Mouse (Mus musculus) adrenal gland, adult 8-10 months (tissue): ENCODE results near the gene Ttc25. TPM values are rescaled to one million over a fixed set of nuclear protein-coding genes. Genes with fewer than 3 reads are reported as not detected.
A peak's percentile ranks its signal among the peaks of the same experiment; 100 is the strongest.
"Not testable (repeated sequence)": the region's sequence is repeated elsewhere in the genome, so short reads cannot be mapped to it uniquely, and the experiment has no call there.

ENCODE experiments used
- DNase-seq: peaks from one replicate; pipeline ENCODE4 v3.0.0; 2022
- total RNA-seq, 4 experiments: library from RNA; stranded (reverse); gene quantifications; 2 replicates each; pipeline ENCODE4 v1.2.4; 2022

The Ttc25 gene
- total RNA-seq, 4 experiments from 2014 or later = 4.4 to 6.4 (median 5.4) TPM

DNA sequence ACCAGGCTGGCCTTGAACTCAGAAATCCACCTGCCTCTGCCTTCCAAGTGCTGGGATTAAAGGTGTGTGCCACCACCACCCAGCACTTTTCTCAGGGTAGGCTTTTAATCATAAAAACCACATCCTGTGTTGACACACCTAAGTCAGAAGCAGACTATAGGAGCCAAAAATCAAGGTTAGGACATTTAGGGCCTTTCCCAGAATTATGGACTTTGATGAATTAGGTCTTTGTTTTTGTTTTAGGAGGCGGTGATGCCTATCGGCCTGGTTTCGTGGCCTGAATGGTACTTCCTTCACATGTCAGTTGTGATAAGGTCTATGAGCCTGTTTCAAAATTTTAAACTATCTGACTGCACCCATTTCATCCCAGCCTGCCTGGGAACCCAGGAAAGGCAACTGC lies 28.8 kb downstream of the Ttc25 start:
- no peak for DNase-seq

DNA sequence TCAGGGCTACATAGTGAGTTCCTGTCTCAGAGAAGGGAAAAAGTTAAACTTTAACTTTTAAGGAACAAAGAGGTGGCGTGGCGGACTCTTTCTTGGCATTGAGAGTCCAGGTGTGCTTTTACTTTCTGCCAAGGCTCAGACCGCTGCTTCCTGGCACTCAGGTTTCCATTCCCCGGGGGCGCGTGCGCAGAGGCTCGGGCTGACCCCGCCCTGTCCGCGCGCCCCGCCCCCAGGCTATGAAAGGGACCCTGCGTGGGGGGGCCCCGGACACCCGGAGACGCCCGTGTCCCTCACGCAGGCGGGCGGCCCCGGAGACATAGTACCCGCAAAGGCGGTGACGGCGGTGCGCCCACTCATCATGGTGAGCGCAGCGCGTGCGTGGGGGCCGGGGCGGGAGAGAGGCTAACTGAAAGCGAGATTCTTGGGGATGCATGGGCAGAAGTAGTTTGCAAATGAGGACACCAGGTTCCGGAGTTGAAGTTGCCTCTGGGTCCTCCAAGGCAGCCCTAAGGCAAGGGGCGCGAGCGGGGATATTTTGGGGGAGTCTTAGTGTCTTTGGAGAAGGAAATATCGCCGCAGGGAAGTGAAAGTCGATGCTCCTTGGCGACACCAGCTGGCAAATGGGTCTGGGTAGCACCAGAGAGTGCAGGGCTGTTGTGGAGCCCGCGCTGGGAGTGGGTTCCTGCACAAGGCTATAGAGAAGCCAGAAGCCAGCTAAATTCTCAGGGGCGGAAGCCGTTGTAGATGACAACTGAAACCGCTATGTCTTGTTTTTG lies 29.5 kb downstream of the Ttc25 start, which contains the start of gene Cnp:
Gene Cnp (plus strand): TSS at position 197 of the 776 bp plus-strand sequence.
- DNase-seq = peak; percentile 67

DNA sequence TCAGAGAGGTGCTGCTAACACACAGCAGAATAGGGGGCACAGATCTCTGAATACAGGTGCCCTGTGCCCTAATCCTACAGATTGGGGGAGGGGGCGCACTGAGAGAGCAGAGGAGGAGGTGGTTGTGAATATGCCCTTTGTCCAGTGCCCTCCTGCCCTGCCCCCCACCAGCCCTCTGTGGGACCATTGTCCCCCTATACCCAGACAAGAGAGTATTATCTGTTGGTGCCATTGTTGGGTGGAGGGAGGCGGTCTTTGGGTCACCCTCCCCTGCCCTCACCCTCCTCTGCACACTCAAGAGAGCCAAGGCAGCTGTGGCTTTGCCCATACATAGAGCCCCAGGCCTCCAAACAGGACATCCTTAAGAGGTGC lies 30.1 kb downstream of the Ttc25 start:
- DNase-seq = no peak

DNA sequence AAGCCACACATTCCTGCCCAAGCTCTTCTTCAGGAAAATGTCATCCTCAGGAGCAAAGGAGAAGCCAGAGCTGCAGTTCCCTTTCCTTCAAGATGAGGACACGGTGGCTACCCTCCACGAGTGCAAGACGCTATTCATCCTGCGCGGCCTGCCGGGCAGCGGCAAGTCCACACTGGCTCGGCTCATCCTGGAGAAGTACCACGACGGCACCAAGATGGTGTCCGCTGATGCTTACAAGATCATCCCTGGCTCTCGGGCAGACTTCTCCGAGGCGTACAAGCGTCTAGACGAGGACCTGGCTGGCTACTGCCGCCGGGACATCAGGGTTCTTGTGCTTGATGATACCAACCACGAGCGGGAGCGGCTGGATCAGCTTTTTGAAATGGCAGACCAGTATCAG lies 30.8 kb downstream of the Ttc25 start:
- DNase-seq = no peak

DNA sequence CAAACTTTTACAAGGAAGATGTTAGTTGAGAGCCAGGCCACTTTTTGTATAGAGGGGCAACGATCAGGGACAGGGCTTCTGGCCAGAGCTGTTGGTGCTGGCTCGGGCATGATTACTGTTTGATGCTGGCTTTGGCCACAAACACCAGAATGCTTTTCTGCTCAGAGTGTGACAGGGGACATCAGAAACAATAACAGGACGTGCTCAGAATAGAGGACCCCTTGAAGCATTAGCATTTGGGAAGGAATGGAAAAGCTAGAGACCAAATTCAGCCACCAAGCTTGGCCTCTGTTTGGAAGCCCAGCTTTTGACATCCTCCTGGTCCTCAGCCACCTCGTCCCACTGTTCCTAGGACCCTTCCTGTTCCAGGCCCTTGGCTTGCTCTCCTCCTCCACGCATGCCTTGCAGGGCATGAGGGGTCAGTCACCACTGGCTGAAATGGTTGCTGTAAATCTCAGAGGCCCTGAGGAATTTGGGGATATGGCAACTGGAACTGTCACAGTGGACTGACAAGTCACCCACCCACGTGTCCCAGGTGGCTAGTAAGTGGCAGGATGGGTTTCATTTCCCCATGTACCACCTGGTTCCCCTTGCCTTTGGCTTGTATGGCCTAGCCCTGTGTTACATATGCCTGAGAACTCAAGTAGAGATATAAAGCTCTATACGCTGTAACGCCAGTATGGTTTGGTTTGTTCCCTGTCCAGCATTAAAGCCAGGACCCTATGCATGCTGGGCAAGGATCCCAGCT lies 32.6 kb downstream of the Ttc25 start:
- DNase-seq = no peak

DNA sequence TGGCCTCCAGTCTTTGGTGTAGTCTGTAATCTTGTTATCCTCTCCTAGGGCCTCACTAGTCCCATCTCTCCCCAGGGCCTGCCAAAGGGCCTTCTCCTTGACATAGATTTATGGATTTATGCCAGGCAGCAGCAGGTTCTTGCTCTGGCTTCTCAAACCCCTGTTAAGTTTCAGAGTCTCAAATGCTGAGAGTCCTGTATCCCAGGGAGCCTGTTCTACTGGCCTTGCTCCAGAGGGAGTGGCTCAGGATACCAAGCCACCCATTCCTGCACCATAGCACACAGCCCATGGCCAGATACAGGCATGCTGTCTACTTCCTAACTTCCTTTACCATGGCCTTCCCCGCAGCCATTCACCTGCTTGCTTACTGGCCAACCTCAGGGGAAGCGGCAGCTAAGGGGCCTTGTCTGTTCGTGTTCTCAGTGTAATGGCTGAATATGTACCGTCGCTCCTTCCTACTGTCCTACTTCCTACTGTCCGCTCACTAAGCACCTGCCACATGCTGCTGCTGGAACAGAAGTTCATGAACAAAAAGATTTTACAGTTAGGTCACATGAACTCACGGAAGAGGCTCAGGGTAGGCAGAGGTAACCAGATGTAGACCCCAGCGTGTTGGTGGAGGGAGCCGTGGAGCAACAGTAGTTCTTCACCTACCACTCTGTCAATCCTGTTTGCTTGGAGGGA lies 33.9 kb downstream of the Ttc25 start:
- no peak for DNase-seq

DNA sequence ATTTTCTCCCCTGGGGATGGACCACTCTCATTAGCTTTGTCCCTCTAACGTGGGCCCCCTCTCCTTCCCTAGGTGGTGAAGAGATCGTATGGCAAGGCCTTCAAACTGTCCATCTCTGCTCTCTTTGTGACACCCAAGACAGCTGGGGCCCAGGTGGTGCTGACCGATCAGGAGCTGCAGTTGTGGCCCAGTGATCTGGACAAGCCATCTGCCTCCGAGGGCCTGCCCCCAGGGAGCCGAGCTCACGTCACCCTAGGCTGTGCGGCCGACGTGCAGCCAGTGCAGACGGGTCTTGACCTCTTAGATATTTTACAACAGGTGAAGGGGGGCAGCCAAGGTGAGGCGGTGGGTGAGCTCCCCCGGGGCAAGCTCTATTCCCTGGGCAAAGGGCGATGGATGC lies 34.9 kb downstream of the Ttc25 start:
- DNase-seq = no peak

DNA sequence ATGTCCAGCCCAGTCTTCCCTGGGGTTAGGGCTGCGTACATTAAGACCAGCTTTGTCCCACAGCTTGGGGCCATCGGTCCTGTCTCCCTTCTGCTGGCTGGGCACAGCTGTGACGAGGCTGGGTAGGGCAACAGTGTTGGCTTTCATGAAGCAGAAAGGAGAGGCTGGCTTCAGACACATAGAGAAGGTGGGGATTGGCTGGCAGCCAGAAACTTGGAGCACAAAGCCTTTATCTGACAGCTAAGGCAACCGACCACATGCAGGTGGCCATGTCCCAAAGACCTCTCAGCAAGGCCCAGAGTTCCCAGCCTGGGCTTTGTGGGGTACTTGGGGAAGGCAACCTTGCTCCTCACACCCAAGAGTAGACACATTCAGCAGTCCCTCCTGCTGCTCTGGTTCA lies 36.3 kb downstream of the Ttc25 start:
- DNase-seq = no peak

DNA sequence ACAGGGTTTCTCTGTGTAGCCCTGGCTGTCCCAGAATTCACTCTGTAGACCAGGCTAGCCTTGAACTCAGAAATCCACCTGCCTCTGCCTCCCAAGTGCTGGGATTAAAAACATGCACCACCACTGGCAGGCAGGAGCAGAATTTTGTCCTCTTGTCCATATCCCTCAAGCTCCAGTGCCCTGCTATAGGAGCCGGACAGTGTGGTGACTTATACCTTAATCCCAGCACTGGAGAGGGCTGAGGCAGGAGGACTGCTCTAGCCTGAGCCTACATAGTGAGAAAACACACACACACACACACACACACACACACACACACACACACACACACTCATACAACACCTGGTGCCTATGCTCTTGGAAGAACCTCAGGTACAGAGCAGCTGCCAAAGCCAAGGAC lies 37.0 kb downstream of the Ttc25 start:
- not testable (repeated sequence) for DNase-seq

DNA sequence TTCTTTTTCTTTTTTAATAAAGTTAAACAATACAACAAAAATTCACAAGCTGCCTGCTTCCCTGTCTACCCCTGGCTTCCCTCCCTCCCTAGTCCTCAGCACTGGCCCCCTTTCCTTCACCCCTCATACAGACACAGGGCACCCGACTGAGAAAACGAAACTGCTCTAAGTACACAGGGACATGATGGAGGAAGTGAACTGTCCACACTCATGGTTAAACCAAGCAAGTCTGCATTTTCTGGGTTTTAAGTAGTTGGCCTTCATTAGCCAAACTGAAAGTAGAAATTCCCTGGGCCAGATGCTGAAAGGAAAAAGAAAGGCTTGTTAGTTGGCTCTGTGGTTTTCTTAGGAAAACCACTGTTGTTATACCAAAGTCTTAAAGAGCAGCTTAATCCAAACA lies 37.4 kb downstream of the Ttc25 start:
- no peak for DNase-seq

DNA sequence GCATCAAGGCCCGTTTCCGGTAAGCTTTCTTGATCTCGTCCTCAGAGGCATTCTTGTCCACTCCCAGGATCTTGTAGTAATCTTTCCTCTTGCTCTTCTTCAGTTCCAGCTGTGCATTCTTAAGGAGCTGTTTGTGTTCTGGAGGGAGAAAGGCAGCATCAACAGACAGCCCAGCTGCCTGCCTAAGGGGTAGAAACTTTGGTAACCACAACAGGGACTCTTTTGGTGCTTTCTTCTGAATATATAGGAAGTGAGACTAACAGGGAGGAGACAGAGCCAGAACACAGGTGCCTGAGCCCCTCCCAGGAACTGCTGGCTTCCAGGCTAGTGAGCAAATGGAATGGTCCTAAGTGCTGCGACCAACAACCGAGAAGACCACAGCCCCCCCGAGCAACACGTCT lies 39.2 kb downstream of the Ttc25 start:
- DNase-seq = no peak

DNA sequence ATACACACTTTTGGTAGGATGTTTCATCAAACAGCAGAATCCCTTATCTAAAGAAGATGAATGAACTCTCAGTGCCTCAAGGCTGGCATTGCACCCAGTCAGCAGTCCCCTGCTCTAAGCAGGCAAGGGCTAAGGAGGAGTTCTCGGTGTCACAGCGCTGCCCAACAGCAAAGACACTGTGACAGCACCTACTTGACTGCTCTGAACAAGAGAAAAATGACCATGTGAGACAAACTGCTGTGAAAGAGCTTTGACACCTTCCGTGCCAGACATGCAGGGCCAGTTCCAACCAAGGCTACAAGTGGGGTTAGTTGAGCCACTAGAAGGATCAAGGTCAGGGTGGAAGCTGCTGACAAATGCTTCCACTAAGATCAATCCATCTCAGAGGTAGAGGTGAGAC lies 39.7 kb downstream of the Ttc25 start:
- no peak for DNase-seq

DNA sequence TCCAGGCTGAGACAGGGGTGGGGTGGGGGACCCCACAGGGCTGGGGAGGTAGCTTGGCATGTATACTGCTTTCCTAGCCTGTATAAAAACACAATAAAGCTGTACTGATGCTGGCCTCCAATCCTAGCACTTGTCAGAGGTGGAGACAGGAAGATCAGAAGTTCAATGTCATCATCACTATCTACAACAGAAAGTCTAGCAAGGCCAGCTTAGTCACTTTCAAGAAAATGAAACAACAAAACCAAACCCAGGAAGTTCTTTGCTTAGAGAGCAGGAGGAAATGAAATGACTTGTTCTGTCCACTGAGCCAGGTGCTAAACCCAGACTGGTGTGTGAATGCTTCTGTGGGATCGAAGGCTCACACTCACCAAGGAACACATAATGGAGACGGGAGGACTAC lies 43.1 kb downstream of the Ttc25 start:
- no peak for DNase-seq

DNA sequence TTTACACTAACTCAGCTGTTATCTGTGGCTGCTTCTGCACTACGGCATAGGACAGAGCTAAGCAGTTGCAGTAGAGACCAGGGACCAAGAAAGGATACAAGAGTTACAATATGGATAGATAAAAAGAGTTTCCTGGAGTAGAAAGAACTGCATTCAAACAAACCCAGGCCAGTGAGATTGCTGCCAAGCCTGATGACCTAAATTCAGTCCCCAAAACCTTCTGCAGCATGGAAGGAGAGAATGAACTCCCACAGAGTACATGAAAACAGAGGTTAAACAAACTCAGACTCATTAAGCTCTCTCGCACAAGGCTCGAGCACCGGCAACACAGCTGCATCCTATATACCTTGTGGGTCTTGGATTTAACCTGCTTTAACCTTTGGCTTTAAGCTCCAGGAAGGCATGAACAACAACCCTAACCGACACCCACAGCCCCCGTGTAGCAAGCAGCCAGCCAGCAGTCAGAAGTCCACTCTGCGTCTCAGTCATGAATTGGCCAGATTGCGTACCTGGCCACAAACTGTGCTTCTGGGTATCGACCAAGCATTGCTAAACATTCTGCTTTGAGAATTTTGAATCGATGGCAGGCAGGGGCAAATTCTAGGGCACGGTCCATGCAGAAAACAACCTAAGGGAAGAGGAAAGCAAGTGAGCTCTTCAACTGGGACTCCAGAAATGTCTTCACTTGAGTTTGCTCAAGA lies 47.1 kb downstream of the Ttc25 start:
- no peak for DNase-seq

DNA sequence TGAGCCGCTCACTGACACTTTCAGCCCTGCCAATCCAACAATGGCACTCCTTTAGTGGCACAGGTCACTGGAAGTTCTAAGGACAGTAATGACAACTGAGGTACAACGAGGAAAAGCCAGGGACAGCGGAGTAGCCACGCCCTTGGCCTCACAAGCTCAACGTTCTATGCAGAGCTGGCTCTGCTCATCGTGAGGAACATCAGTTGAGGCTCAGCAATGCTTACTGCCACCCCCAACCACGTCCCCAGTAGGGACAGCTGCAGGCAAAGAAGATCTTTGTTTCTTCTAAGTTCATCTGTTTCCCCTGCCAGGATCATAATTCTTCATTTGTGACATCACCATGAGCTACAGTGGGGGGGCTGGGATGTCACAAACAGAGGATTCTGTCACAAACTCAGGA lies 49.2 kb downstream of the Ttc25 start:
- DNase-seq = no peak

DNA sequence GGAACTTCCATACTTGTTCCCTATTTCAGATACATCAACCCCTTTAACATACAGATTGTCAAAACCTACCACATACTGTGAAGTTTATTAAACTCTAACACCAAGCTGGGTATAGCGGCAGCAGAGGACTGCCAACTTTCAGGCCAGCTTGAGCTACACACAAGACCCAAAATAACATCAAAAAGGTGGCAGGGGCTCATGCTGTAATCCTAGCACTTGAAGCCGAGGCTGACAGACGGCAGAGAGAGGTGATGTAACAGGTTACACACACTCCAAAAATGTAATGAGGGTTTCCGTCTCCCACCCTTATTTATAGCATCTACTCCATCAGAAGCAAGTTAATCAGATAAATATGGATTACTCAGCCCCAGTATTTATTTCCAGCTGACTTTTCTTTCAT lies 50.1 kb downstream of the Ttc25 start:
- DNase-seq = no peak

DNA sequence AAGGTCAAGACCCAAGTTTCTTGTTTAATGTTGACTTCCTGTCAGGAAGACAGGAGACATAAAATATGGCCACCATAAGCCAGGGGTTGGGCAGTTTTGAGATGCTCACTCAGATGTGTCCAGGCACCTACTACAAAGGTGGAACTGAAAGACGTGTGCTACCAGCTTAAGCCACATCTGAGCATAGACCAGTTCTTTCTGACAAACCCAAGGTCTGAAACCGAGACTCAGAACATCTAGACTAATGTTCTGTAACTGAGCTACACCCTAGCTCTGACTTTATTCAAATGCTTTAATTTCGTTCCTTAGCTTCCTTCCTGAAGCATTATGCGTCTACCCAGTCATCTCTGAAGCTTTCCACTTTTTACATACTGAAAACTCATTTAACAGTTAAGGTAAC lies 52.7 kb downstream of the Ttc25 start:
- DNase-seq = no peak

DNA sequence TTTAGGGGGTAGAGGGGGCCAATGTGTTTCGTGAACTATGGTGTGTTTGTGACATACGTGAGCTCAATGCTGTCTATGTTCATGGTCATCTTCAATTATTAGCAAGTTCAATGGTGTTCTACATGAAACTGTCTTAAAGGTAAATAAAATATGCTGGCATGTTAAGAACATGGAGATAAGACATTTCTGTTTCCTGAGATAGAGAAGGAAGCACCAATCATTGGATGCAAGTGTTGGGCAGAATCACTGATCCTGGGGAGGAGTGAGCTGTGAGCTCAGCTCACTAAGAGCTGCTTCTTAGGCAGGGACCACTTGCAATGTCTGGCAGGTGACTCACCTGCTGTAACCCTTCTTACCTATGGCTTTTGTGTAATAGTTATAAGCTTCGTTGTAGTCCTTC lies 56.0 kb downstream of the Ttc25 start:
- no peak for DNase-seq

DNA sequence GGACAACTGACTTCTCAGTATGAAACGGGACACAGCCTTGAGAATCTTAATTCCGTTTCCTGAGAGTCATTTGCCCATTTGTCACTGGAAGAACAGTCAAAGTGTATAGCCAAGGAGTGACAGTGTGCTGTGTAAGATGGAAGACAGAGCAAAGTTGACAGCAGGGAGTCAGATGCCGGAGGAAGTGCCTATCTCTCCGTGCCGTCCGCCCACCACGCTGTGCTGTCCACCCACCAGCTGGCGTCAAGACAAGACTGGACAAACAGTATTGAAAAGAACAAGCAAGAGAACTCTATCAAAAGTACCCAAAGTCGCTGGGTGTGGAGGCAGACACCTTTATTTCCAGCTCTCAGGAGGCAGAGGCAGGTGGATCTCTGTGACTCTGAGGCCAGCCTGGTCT lies 57.7 kb downstream of the Ttc25 start:
- no peak for DNase-seq

DNA sequence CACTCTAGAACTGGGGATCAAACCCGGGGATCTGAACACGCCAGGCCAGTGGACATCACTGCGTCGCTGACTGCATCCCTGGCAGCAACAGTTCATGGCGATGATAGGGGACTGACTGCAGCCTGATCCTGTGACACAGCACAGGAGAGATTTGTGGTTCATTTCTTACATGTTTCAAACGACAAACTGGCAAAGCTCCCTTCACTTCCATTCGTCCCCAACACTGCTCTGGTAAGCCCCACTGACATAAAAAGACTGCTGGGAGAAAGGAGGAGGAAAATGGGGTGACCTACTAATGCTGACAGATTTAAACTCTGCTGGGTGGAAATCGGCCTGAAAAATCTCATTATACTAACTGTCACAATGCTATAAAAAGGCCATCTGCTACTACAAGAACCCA lies 58.4 kb downstream of the Ttc25 start:
- no peak for DNase-seq

DNA sequence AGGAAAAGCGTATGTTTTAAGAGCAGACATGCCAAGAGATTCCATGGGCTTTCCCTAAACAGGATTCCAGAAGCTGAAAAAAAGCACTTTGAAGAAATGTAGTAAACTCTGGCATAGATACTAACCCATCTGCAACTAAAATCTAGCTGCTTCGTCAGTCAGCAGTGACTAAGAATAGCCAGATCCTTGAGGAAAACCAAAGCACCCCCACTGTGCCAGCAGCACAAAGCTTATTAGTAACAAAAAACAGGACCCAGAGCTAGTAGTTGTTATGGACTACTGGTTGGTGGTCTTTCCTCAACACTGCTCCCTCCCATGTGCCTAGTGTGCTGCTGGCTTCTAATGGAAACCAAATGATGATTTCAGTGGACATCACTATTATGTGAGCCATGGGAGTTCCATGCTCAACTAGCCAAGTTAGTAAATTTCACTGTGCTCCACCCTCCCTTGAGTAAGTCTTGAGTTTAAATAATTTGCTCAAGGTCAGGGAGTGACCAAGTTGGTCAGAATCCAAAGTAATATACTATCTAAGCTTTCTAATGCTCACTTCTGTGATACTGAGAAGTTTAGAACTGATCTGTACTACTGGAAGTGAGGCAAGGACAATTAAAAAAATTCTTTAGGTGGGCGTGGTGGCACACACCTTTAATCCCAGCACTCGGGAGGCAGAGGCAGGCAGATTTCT lies 59.1 kb downstream of the Ttc25 start:
- no peak for DNase-seq

DNA sequence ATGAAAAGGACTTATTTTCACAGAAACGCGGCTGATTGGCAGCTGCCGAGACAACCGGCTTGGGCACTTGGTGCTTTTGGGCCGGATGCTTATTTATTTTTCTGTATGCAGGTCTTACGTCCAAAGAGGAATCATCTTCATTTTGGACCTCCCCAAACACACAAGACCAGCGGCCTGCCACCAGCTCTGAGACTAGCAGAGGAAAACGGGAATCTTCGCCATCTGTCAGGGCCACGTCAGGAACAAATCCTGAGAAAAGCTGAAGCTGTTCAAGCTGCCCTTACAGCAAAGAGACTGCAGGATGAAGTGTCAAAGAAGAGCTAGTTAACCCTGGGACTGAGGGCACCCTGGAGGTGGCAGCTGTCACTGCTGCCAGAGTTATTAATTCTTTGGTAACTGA lies 60.0 kb downstream of the Ttc25 start:
- no peak for DNase-seq
